In genomic region chr1:87174006-87174955, GRCm38 (mm10) we compare ENCODE assay signal across 9 mouse cellular contexts. TPM values are rescaled to one million over a fixed set of nuclear protein-coding genes. Genes with fewer than 3 reads are reported as not detected.
A peak's percentile ranks its signal among the peaks of the same experiment; 100 is the strongest.
DNase-seq lines count a peak whose midpoint lies in the region; ATAC-seq and TF ChIP-seq lines count a peak whose summit lies in the region.
"Had no signal": no experiment of that assay in that cellular context is flagged by ENCODE, and none has a peak within 500 bp of the region (broad histone marks: within the 10 kb centered on the region; RNA-seq: fewer than 3 reads in every experiment).

No protein-coding gene starts in this region.

- peaks cover 61% of the 10 kb centered on the region for H3K27me3 ChIP-seq in CH12.LX (replicated peaks)
- peaks cover 46% of the 10 kb centered on the region for H3K27me3 ChIP-seq in kidney, embryonic 16.5 days (ENCODE audit: insufficient read depth, low read length)
- H3K27me3 ChIP-seq in liver, embryonic 14.5 days (ENCODE audit: control insufficient read depth, insufficient read depth, low read length): peaks cover 12% of the 10 kb centered on the region

- H3K4me2 ChIP-seq in CH12.LX (ENCODE audit: insufficient read depth, low read depth, poor library complexity, severe bottlenecking): no peak overlapping the region
- H3K4me2 ChIP-seq in kidney, embryonic 16.5 days (replicated peaks; ENCODE audit: low read depth, low read length): peak overlapping the region; percentile 28
- H3K4me2 ChIP-seq in liver, embryonic 14.5 days (ENCODE audit: low read depth): no peak overlapping the region

- TF ChIP-seq RAD21 in CH12.LX (IDR thresholded peaks at IDR 0.05; ENCODE audit: low read depth, low read length): peak; percentile 89

- in situ Hi-C loops in CH12.LX (cut with MboI; ENCODE audit: low pct_ligation_motif_present, low pct_unique_long_range_greater_than_20kb, low sequenced_read_pairs): no loop called here

- dilution Hi-C loops in CH12.LX (cut with MboI; ENCODE audit: extremely low pct_ligation_motif_present, extremely low pct_unique_long_range_greater_than_20kb, low sequenced_read_pairs): no loop called here

- peak; percentile 37; the same call in 1 of the 2 replicates for ATAC-seq in kidney, embryonic 16.5 days (ENCODE audit: low FRiP score, low TSS enrichment)
- ATAC-seq in liver, embryonic 14.5 days (ENCODE audit: insufficient read depth): no peak

- peak; percentile 62 to 95 for TF ChIP-seq CTCF in CH12.LX (conservative IDR thresholded peaks at IDR 0.05 in 1 of 2, IDR thresholded peaks at IDR 0.05 in 1 of 2; ENCODE audit: low read depth in 2 of 2, low read length in 2 of 2)
- TF ChIP-seq CTCF in liver, embryonic 14.5 days (IDR thresholded peaks at IDR 0.05; ENCODE audit: low read depth): peak; percentile 75

- H3K4me1 ChIP-seq in CH12.LX (ENCODE audit: control insufficient read depth in 1 of 2, insufficient read depth in 2 of 2): peaks cover 0 to 2% of the 10 kb centered on the region in 2 experiments; a peak in 1 of 4 replicates
- H3K4me1 ChIP-seq in kidney, embryonic 16.5 days (ENCODE audit: insufficient read depth, low read length): peaks cover 27% of the 10 kb centered on the region
- no peaks in the 10 kb centered on the region for H3K4me1 ChIP-seq in liver, embryonic 14.5 days (replicated peaks; ENCODE audit: control insufficient read depth in 2 of 2, insufficient read depth in 2 of 2, low read length in 1 of 2)

- 23% methylated on average over 28 of the region's 28 CpGs for WGBS in kidney, embryonic 16.5 days
- WGBS in liver, embryonic 14.5 days (ENCODE audit: insufficient replicate concordance): 24% methylated on average over 28 of the region's 28 CpGs

- no peaks in the 10 kb centered on the region for H3K36me3 ChIP-seq in CH12.LX (replicated peaks in 1 of 2; ENCODE audit: control insufficient read depth in 1 of 2, insufficient read depth in 1 of 2, low read length in 1 of 2)
- no peaks in the 10 kb centered on the region for H3K36me3 ChIP-seq in kidney, embryonic 16.5 days (ENCODE audit: insufficient read depth, low read length)
- H3K36me3 ChIP-seq in liver, embryonic 14.5 days (replicated peaks; ENCODE audit: control insufficient read depth, insufficient read depth, low read depth): no peaks in the 10 kb centered on the region

- H3K9me3 ChIP-seq in CH12.LX (replicated peaks; ENCODE audit: low read length): no peaks in the 10 kb centered on the region
- no peaks in the 10 kb centered on the region for H3K9me3 ChIP-seq in kidney, embryonic 16.5 days (ENCODE audit: low read length)
- no peaks in the 10 kb centered on the region for H3K9me3 ChIP-seq in liver, embryonic 14.5 days (ENCODE audit: control insufficient read depth, low read length)

- no peak for TF ChIP-seq POLR2A in CH12.LX (IDR thresholded peaks at IDR 0.05; ENCODE audit: low read depth, low read length)

- H3K27ac ChIP-seq in CH12.LX (ENCODE audit: insufficient read depth, low read depth): no peak overlapping the region
- no peak overlapping the region for H3K27ac ChIP-seq in kidney, embryonic 16.5 days (ENCODE audit: low read length)
- H3K27ac ChIP-seq in liver, embryonic 14.5 days: no peak overlapping the region

- TF ChIP-seq EP300 in CH12.LX (IDR thresholded peaks at IDR 0.05; ENCODE audit: low read length): no peak
- TF ChIP-seq EP300 in liver, embryonic 14.5 days (IDR thresholded peaks at IDR 0.05; ENCODE audit: low read depth): no peak

- peak; percentile 66 for DNase-seq in CH12.LX (ENCODE audit: extremely low read depth)
- peak; percentile 72 for DNase-seq in adrenal gland, adult 2 months
- peak; percentile 80 for DNase-seq in embryo, embryonic 9.5 days (ENCODE audit: extremely low spot score)
- DNase-seq in heart, adult 9 months (ENCODE audit: low spot score in 2 of 2): peak; percentile 25 to 52
- DNase-seq in liver, embryonic 14.5 days (ENCODE audit: low read depth in 3 of 3, low spot score in 3 of 3): peak in 2 of 3 experiments; percentile 14 to 16
- peak; percentile 49 for DNase-seq in ovary, postnatal 10 days (ENCODE audit: low spot score)
- peak; percentile 58 for DNase-seq in urinary bladder, postnatal 14 days (ENCODE audit: low spot score)

- no peak overlapping the region for H3K9ac ChIP-seq in CH12.LX (ENCODE audit: insufficient read depth, low read depth)
- H3K9ac ChIP-seq in kidney, embryonic 16.5 days (replicated peaks; ENCODE audit: low read length): no peak overlapping the region
- H3K9ac ChIP-seq in liver, embryonic 14.5 days (replicated peaks): no peak overlapping the region

- H3K79me2 ChIP-seq in CH12.LX (replicated peaks; ENCODE audit: control insufficient read depth, extremely low read depth, insufficient read depth, poor library complexity, severe bottlenecking): no peaks in the 10 kb centered on the region

- no peak overlapping the region for H3K4me3 ChIP-seq in CH12.LX (replicated peaks in 1 of 3; ENCODE audit: low read depth in 2 of 3, low read length in 2 of 3, poor library complexity in 1 of 3)
- H3K4me3 ChIP-seq in kidney, embryonic 16.5 days (ENCODE audit: low read length): no peak overlapping the region
- H3K4me3 ChIP-seq in liver, embryonic 14.5 days (ENCODE audit: insufficient read depth in 1 of 2, low read depth in 2 of 2, low read length in 2 of 2): no peak overlapping the region

TF ChIP-seq in CH12.LX, 34 proteins besides CTCF, POLR2A, EP300 and RAD21 (continues in another document):
- TF ChIP-seq CHD2 (IDR thresholded peaks at IDR 0.05; ENCODE audit: low read length): no peak
- TF ChIP-seq ZKSCAN1 (IDR thresholded peaks at IDR 0.05; ENCODE audit: borderline replicate concordance, low read depth, low read length): no peak
- TF ChIP-seq CHD1 (IDR thresholded peaks at IDR 0.05; ENCODE audit: low read depth, low read length): no peak
- no peak for TF ChIP-seq RCOR1 (conservative IDR thresholded peaks at IDR 0.05; ENCODE audit: low read depth, low read length)
- peak; percentile 87 for TF ChIP-seq SMC3 (IDR thresholded peaks at IDR 0.05; ENCODE audit: low read depth, low read length)
- no peak for TF ChIP-seq TBP (conservative IDR thresholded peaks at IDR 0.05; ENCODE audit: low read depth, low read length)
- TF ChIP-seq POLR2AphosphoS2 (IDR thresholded peaks at IDR 0.05; ENCODE audit: low read depth, low read length): no peak
- peak; percentile 18; the same call in 1 of the 2 replicates for TF ChIP-seq ELF1 (IDR thresholded peaks at IDR 0.05; ENCODE audit: low read depth, low read length)
- TF ChIP-seq NRF1 (IDR thresholded peaks at IDR 0.05; ENCODE audit: low read depth, low read length): no peak
- no peak for TF ChIP-seq ZC3H11A (IDR thresholded peaks at IDR 0.05; ENCODE audit: low read depth, low read length)
- no peak for TF ChIP-seq MEF2A (IDR thresholded peaks at IDR 0.05; ENCODE audit: borderline replicate concordance, low read depth, low read length)
- no peak for TF ChIP-seq MAZ (IDR thresholded peaks at IDR 0.05; ENCODE audit: low read depth, low read length)
- TF ChIP-seq USF2 (conservative IDR thresholded peaks at IDR 0.05; ENCODE audit: low read depth, low read length): no peak
- no peak for TF ChIP-seq MAFK (IDR thresholded peaks at IDR 0.05; ENCODE audit: insufficient replicate concordance, low read length)

RNA-seq across cellular contexts. Expression of gene Prss56, which starts 8.8 kb away (rescaled TPM):
- total RNA-seq in CH12.LX (2012; rRNA removed): not detected in 2 replicates
- not detected in 2 replicates for total RNA-seq in CH12.LX (2014; rRNA removed)
- polyA plus RNA-seq in CH12.LX (2012; ENCODE audit: insufficient read length, low read depth): not detected in 2 replicates
- not detected for total RNA-seq in adrenal gland, adult 2 months (2021)
- polyA plus RNA-seq in adrenal gland, adult 2 months (2012; rRNA removed): 0.06 TPM in 1 of 2 replicates, not detected in the other
- 0.08 TPM in 1 of 2 replicates, not detected in the other for polyA plus RNA-seq in kidney, embryonic 16.5 days (2015; fragmentation: Nextera tagmentation; extraction: Ambion mirVana)
- polyA plus RNA-seq in liver, embryonic 14.5 days (2012; rRNA removed): not detected in 2 replicates
- polyA plus RNA-seq in liver, embryonic 14.5 days (2014; fragmentation: Nextera tagmentation; extraction: Ambion mirVana): not detected in 2 replicates
- total RNA-seq: gastrocnemius, postnatal 36 days had no signal

RNA-seq across cellular contexts. Expression of gene Chrnd, which starts 16.1 kb away (rescaled TPM):
- total RNA-seq in CH12.LX (2012; rRNA removed) (not detected in 2 replicates), CH12.LX (2014; rRNA removed) (not detected in 2 replicates)
- polyA plus RNA-seq in CH12.LX (2012; ENCODE audit: insufficient read length, low read depth): 0.13 TPM in 1 of 2 replicates, not detected in the other
- total RNA-seq in adrenal gland, adult 2 months (2021): not detected
- not detected in 2 replicates for polyA plus RNA-seq in adrenal gland, adult 2 months (2012; rRNA removed)
- 0.81 and 1.1 TPM in 2 replicates for polyA plus RNA-seq in kidney, embryonic 16.5 days (2015; fragmentation: Nextera tagmentation; extraction: Ambion mirVana)
- polyA plus RNA-seq in liver, embryonic 14.5 days (2012; rRNA removed): not detected in 2 replicates
- polyA plus RNA-seq in liver, embryonic 14.5 days (2014; fragmentation: Nextera tagmentation; extraction: Ambion mirVana): not detected in 2 replicates

RNA-seq across cellular contexts. Expression of gene Ecel1, which starts 18.0 kb away (rescaled TPM):
- not detected in 2 replicates for total RNA-seq in CH12.LX (2012; rRNA removed)
- not detected in 2 replicates for total RNA-seq in CH12.LX (2014; rRNA removed)
- polyA plus RNA-seq in CH12.LX (2012; ENCODE audit: insufficient read length, low read depth): not detected in 2 replicates
- total RNA-seq in adrenal gland, adult 2 months (2021): 1 to 10 TPM in 1 of 2 experiments, under 1 TPM in 1; 0.46 to 3.0 TPM
- 0.67 and 4.4 TPM in 2 replicates for polyA plus RNA-seq in adrenal gland, adult 2 months (2012; rRNA removed)
- polyA plus RNA-seq in kidney, embryonic 16.5 days (2015; fragmentation: Nextera tagmentation; extraction: Ambion mirVana): 0.94 and 1.1 TPM in 2 replicates
- 0.02 and 0.11 TPM in 2 replicates for polyA plus RNA-seq in liver, embryonic 14.5 days (2012; rRNA removed)
- polyA plus RNA-seq in liver, embryonic 14.5 days (2014; fragmentation: Nextera tagmentation; extraction: Ambion mirVana): not detected in 2 replicates
- total RNA-seq: gastrocnemius, postnatal 36 days had no signal

RNA-seq across cellular contexts. Expression of gene Chrng, which starts 30.2 kb away (rescaled TPM):
- 0.04 TPM in 2 replicates for total RNA-seq in CH12.LX (2012; rRNA removed)
- total RNA-seq in CH12.LX (2014; rRNA removed): not detected in 2 replicates
- not detected in 2 replicates for polyA plus RNA-seq in CH12.LX (2012; ENCODE audit: insufficient read length, low read depth)
- total RNA-seq in adrenal gland, adult 2 months (2021): not detected
- not detected in 2 replicates for polyA plus RNA-seq in adrenal gland, adult 2 months (2012; rRNA removed)
- polyA plus RNA-seq in kidney, embryonic 16.5 days (2015; fragmentation: Nextera tagmentation; extraction: Ambion mirVana): 0.68 and 0.85 TPM in 2 replicates
- polyA plus RNA-seq in liver, embryonic 14.5 days (2012; rRNA removed): not detected in 2 replicates
- polyA plus RNA-seq in liver, embryonic 14.5 days (2014; fragmentation: Nextera tagmentation; extraction: Ambion mirVana): not detected in 2 replicates

RNA-seq across cellular contexts. Expression of gene Eif4e2, which starts 39.4 kb away (rescaled TPM):
- total RNA-seq in CH12.LX (2012; rRNA removed) (175 and 208 TPM in 2 replicates), CH12.LX (2014; rRNA removed) (228 and 245 TPM in 2 replicates)
- polyA plus RNA-seq in CH12.LX (2012; ENCODE audit: insufficient read length, low read depth): 264 and 289 TPM in 2 replicates
- total RNA-seq in adrenal gland, adult 2 months (2021): 10 to 100 TPM; 66.0 to 98.7 TPM
- 18.0 and 18.4 TPM in 2 replicates for polyA plus RNA-seq in adrenal gland, adult 2 months (2012; rRNA removed)
- polyA plus RNA-seq in kidney, embryonic 16.5 days (2015; fragmentation: Nextera tagmentation; extraction: Ambion mirVana): 157 and 160 TPM in 2 replicates
- polyA plus RNA-seq in liver, embryonic 14.5 days (2012; rRNA removed): 18.9 and 34.8 TPM in 2 replicates
- 54.9 and 59.7 TPM in 2 replicates for polyA plus RNA-seq in liver, embryonic 14.5 days (2014; fragmentation: Nextera tagmentation; extraction: Ambion mirVana)

Comparison
In these comparisons a context has a peak if more than half of its experiments do, and no peak if none do; other contexts are left out.
1. DNase-seq: peak in every context shown above with its lines; median percentile 80 in embryo, embryonic 9.5 days; 72 in adrenal gland, adult 2 months; 66 in CH12.LX; 58 in urinary bladder, postnatal 14 days; 49 in ovary, postnatal 10 days; 38 in heart, adult 9 months; 15 in liver, embryonic 14.5 days.